In genomic region chr5:116809799-116810198, GRCm38 (mm10) we compare ENCODE assay signal across 18 mouse cellular contexts.
DNase-seq lines count a peak whose midpoint lies in the region; ATAC-seq and TF ChIP-seq lines count a peak whose summit lies in the region.
"Had no signal": no experiment of that assay in that cellular context is flagged by ENCODE, and none has a peak within 500 bp of the region (broad histone marks: within the 10 kb centered on the region; RNA-seq: fewer than 3 reads in every experiment).

No protein-coding gene starts in this region.

- peak; percentile 77 for ATAC-seq in hindbrain, embryonic 12.5 days (ENCODE audit: low FRiP score)
- peak; percentile 76 for ATAC-seq in midbrain, embryonic 13.5 days
- ATAC-seq: intestine, postnatal 0 days; Patski had no signal

- H3K27ac ChIP-seq in testis, adult 2 months (ENCODE audit: control insufficient read depth, insufficient read depth, low read depth, low read length) = no peak overlapping the region
- peak overlapping the region; percentile 92 for H3K27ac ChIP-seq in hindbrain, embryonic 12.5 days
- H3K27ac ChIP-seq in midbrain, embryonic 13.5 days = peak overlapping the region; percentile 87
- H3K27ac ChIP-seq in limb, embryonic 10.5 days = no peak overlapping the region
- H3K27ac ChIP-seq: embryonic facial prominence, embryonic 12.5 days; gastrocnemius, adult 2 months; stomach, postnatal 0 days had no signal

- H3K9ac ChIP-seq in hindbrain, embryonic 12.5 days = 0 out of 2 replicates have a peak overlapping the region, but pooled peaks have one; percentile 27
- H3K9ac ChIP-seq in midbrain, embryonic 13.5 days (replicated peaks) = peak overlapping the region; percentile 51
- H3K9ac ChIP-seq: embryonic facial prominence, embryonic 12.5 days had no signal

- peak overlapping the region; percentile 35 for H3K4me2 ChIP-seq in hindbrain, embryonic 12.5 days (replicated peaks)
- H3K4me2 ChIP-seq in midbrain, embryonic 13.5 days (replicated peaks) = peak overlapping the region; percentile 41
- H3K4me2 ChIP-seq: embryonic facial prominence, embryonic 12.5 days; heart, embryonic 11.5 days had no signal

- H3K36me3 ChIP-seq in testis, adult 2 months (ENCODE audit: control insufficient read depth, insufficient read depth, low read length) = no peaks in the 10 kb centered on the region
- H3K36me3 ChIP-seq in hindbrain, embryonic 12.5 days = no peaks in the 10 kb centered on the region
- no peaks in the 10 kb centered on the region for H3K36me3 ChIP-seq in midbrain, embryonic 13.5 days
- H3K36me3 ChIP-seq in limb, embryonic 10.5 days = no peaks in the 10 kb centered on the region
- H3K36me3 ChIP-seq: embryonic facial prominence, embryonic 12.5 days had no signal

- WGBS in hindbrain, embryonic 12.5 days = 22% methylated on average over 2 of the region's 2 CpGs
- 7% methylated on average over 2 of the region's 2 CpGs for WGBS in midbrain, embryonic 13.5 days
- 67% methylated on average over 2 of the region's 2 CpGs for WGBS in limb, embryonic 10.5 days

- no peak for TF ChIP-seq POLR2A in testis, adult 2 months (IDR thresholded peaks at IDR 0.05; ENCODE audit: control insufficient read depth, low read depth, low read length)

- H3K9me3 ChIP-seq in hindbrain, embryonic 12.5 days (replicated peaks) = no peaks in the 10 kb centered on the region
- H3K9me3 ChIP-seq in midbrain, embryonic 13.5 days = no peaks in the 10 kb centered on the region
- H3K9me3 ChIP-seq in limb, embryonic 10.5 days (replicated peaks) = no peaks in the 10 kb centered on the region
- H3K9me3 ChIP-seq: embryonic facial prominence, embryonic 12.5 days had no signal

- no peak for DNase-seq in testis, postnatal 14 days (ENCODE audit: low spot score)
- DNase-seq in limb, embryonic 10.5 days (ENCODE audit: low spot score) = no peak
- DNase-seq in gastrocnemius, postnatal 25 days = no peak
- no peak for DNase-seq in kidney, adult 18-20 months
- DNase-seq in spleen, adult 18-20 months = no peak
- DNase-seq: cerebellum, adult 2 months; gastrocnemius, adult 2 months; kidney, postnatal 4 days; lung, adult 2 months; lung, postnatal 4 days had no signal

- peaks cover 5% of the 10 kb centered on the region for H3K4me1 ChIP-seq in testis, adult 2 months (ENCODE audit: control insufficient read depth, insufficient read depth, low read length)
- H3K4me1 ChIP-seq in hindbrain, embryonic 12.5 days = peaks cover 16% of the 10 kb centered on the region
- H3K4me1 ChIP-seq in midbrain, embryonic 13.5 days (replicated peaks) = peaks cover 21% of the 10 kb centered on the region
- 0 out of 2 replicates have a peak, but pooled peaks cover 3% of the 10 kb centered on the region for H3K4me1 ChIP-seq in limb, embryonic 10.5 days
- H3K4me1 ChIP-seq: embryonic facial prominence, embryonic 12.5 days had no signal

- TF ChIP-seq CTCF in testis, adult 2 months (IDR thresholded peaks at IDR 0.05; ENCODE audit: control insufficient read depth, insufficient read depth, insufficient replicate concordance, low read depth, low read length) = no peak

- H3K4me3 ChIP-seq in testis, adult 2 months (ENCODE audit: control insufficient read depth, low read depth, low read length) = peak overlapping the region; percentile 70
- no peak overlapping the region for H3K4me3 ChIP-seq in hindbrain, embryonic 12.5 days
- H3K4me3 ChIP-seq in midbrain, embryonic 13.5 days (replicated peaks) = no peak overlapping the region
- no peak overlapping the region for H3K4me3 ChIP-seq in limb, embryonic 10.5 days
- H3K4me3 ChIP-seq: embryonic facial prominence, embryonic 12.5 days; gastrocnemius, adult 2 months had no signal

- H3K27me3 ChIP-seq in testis, adult 2 months (ENCODE audit: control insufficient read depth, insufficient read depth, low read length) = no peaks in the 10 kb centered on the region
- H3K27me3 ChIP-seq in hindbrain, embryonic 12.5 days = peaks cover 16% of the 10 kb centered on the region; the same call in 1 of the 2 replicates
- H3K27me3 ChIP-seq in midbrain, embryonic 13.5 days = peaks cover 16% of the 10 kb centered on the region; the same call in 1 of the 2 replicates
- H3K27me3 ChIP-seq in limb, embryonic 10.5 days (ENCODE audit: low read depth, poor library complexity, severe bottlenecking) = no peaks in the 10 kb centered on the region
- H3K27me3 ChIP-seq: embryonic facial prominence, embryonic 12.5 days; Patski had no signal

Comparison
In these comparisons a context has a peak if more than half of its experiments do, and no peak if none do; other contexts are left out.
1. H3K27ac ChIP-seq: peak in hindbrain, embryonic 12.5 days (single experiment) and midbrain, embryonic 13.5 days (single experiment); none in testis, adult 2 months (single experiment) and limb, embryonic 10.5 days (single experiment).